Mouse (Mus musculus): ENCODE data around the gene Lrp6. TPM values are rescaled to one million over a fixed set of nuclear protein-coding genes. Genes with fewer than 3 reads are reported as not detected.
A peak's percentile ranks its signal among the peaks of the same experiment; 100 is the strongest.

Lrp6 gene
- polyA plus RNA-seq, 1 experiment from 2014 or later, result 57.6 TPM

- Histone ChIP-seq H3K36me3 (ENCODE audit: inconsistent target) (no peaks in the 10 kb centered on the region), H3K79me2 (ENCODE audit: inconsistent target) (no peaks in the 10 kb centered on the region)
- WGBS (ENCODE audit: missing documents), result 78% methylated on average over 5 of the region's 5 CpGs
Observed at GRCm38 (mm10) chr6:134436955-134437354, 129.8 kb downstream of the Lrp6 start.

GRCm38 (mm10) chr6:134434866-134435390, 131.8 kb downstream of the Lrp6 start:
- 96% methylated on average over 8 of the region's 9 CpGs for WGBS (ENCODE audit: missing documents)
- no peak overlapping the region for H3K4me3 ChIP-seq (ENCODE audit: inconsistent target)
- no peaks in the 10 kb centered on the region for H3K79me2 ChIP-seq (ENCODE audit: inconsistent target)
- no peak overlapping the region for H3K27ac ChIP-seq
- H3K36me3 ChIP-seq (ENCODE audit: inconsistent target), result no peaks in the 10 kb centered on the region

More at GRCm38 (mm10) chr6:134436955-134437354, 129.8 kb downstream of the Lrp6 start:
- H3K27ac ChIP-seq, result no peak overlapping the region
- no peak overlapping the region for H3K4me3 ChIP-seq (ENCODE audit: inconsistent target)

GRCm38 (mm10) chr6:134434044-134434443, 132.7 kb downstream of the Lrp6 start:
- H3K27ac ChIP-seq, result no peak overlapping the region
- H3K79me2 ChIP-seq (ENCODE audit: inconsistent target), result no peaks in the 10 kb centered on the region
- no peak overlapping the region for H3K4me3 ChIP-seq (ENCODE audit: inconsistent target)
- 83% methylated on average over 6 of the region's 6 CpGs for WGBS (ENCODE audit: missing documents)
- H3K36me3 ChIP-seq (ENCODE audit: inconsistent target), result no peaks in the 10 kb centered on the region

- WGBS (ENCODE audit: missing documents), result 92% methylated on average over 3 of the region's 3 CpGs
- no peak overlapping the region for H3K27ac ChIP-seq
- no peaks in the 10 kb centered on the region for H3K79me2 ChIP-seq (ENCODE audit: inconsistent target)
- no peaks in the 10 kb centered on the region for H3K36me3 ChIP-seq (ENCODE audit: inconsistent target)
- H3K4me3 ChIP-seq (ENCODE audit: inconsistent target), result no peak overlapping the region
Observed at GRCm38 (mm10) chr6:134433281-134433680, 133.5 kb downstream of the Lrp6 start.

GRCm38 (mm10) chr6:134431583-134431982, 135.2 kb downstream of the Lrp6 start:
- WGBS (ENCODE audit: missing documents), result 96% methylated on average over 4 of the region's 4 CpGs
- no peak overlapping the region for H3K4me3 ChIP-seq (ENCODE audit: inconsistent target)
- H3K36me3 ChIP-seq (ENCODE audit: inconsistent target), result no peaks in the 10 kb centered on the region
- no peak overlapping the region for H3K27ac ChIP-seq
- no peaks in the 10 kb centered on the region for H3K79me2 ChIP-seq (ENCODE audit: inconsistent target)

- 78% methylated on average over 9 of the region's 9 CpGs for WGBS (ENCODE audit: missing documents)
- no peaks in the 10 kb centered on the region for H3K36me3 ChIP-seq (ENCODE audit: inconsistent target)
Observed at GRCm38 (mm10) chr6:134430161-134430799, 136.5 kb downstream of the Lrp6 start.

GRCm38 (mm10) chr6:134428455-134428854, 138.3 kb downstream of the Lrp6 start:
- H3K27ac ChIP-seq, result no peak overlapping the region
- no peaks in the 10 kb centered on the region for H3K36me3 ChIP-seq (ENCODE audit: inconsistent target)
- WGBS (ENCODE audit: missing documents), result 100% methylated on average over 5 of the region's 5 CpGs
- no peaks in the 10 kb centered on the region for H3K79me2 ChIP-seq (ENCODE audit: inconsistent target)
- H3K4me3 ChIP-seq (ENCODE audit: inconsistent target), result no peak overlapping the region

More at GRCm38 (mm10) chr6:134430161-134430799, 136.5 kb downstream of the Lrp6 start:
- Histone ChIP-seq H3K4me3 (ENCODE audit: inconsistent target) (no peak overlapping the region), H3K27ac (no peak overlapping the region), H3K79me2 (ENCODE audit: inconsistent target) (no peaks in the 10 kb centered on the region)

- WGBS (ENCODE audit: missing documents), result 95% methylated on average over 3 of the region's 3 CpGs
- Histone ChIP-seq H3K4me3 (ENCODE audit: inconsistent target) (no peak overlapping the region), H3K27ac (no peak overlapping the region), H3K36me3 (ENCODE audit: inconsistent target) (no peaks in the 10 kb centered on the region), H3K79me2 (ENCODE audit: inconsistent target) (no peaks in the 10 kb centered on the region)
Observed at GRCm38 (mm10) chr6:134427165-134427564, 139.6 kb downstream of the Lrp6 start.

- H3K79me2 ChIP-seq (ENCODE audit: inconsistent target), result no peaks in the 10 kb centered on the region
- H3K36me3 ChIP-seq (ENCODE audit: inconsistent target), result no peaks in the 10 kb centered on the region
- whole genome bisulfite sequencing (ENCODE audit: missing documents), result 61% methylated on average over 11 of the region's 11 CpGs
- H3K27ac ChIP-seq, result no peak overlapping the region
- H3K4me3 ChIP-seq (ENCODE audit: inconsistent target), result no peak overlapping the region
Observed at GRCm38 (mm10) chr6:134425216-134425717, 141.5 kb downstream of the Lrp6 start.

GRCm38 (mm10) chr6:134421921-134422320, 144.8 kb downstream of the Lrp6 start:
- no peak overlapping the region for H3K4me3 ChIP-seq (ENCODE audit: inconsistent target)
- H3K27ac ChIP-seq, result no peak overlapping the region
- 98% methylated on average over 6 of the region's 6 CpGs for WGBS (ENCODE audit: missing documents)
- H3K36me3 ChIP-seq (ENCODE audit: inconsistent target), result no peaks in the 10 kb centered on the region
- H3K79me2 ChIP-seq (ENCODE audit: inconsistent target), result no peaks in the 10 kb centered on the region

- Histone ChIP-seq H3K4me3 (ENCODE audit: inconsistent target) (no peak overlapping the region), H3K36me3 (ENCODE audit: inconsistent target) (no peaks in the 10 kb centered on the region), H3K79me2 (ENCODE audit: inconsistent target) (no peaks in the 10 kb centered on the region), H3K27ac (no peak overlapping the region)
- 85% methylated on average over 8 of the region's 8 CpGs for WGBS (ENCODE audit: missing documents)
Observed at GRCm38 (mm10) chr6:134420375-134420774, 146.4 kb downstream of the Lrp6 start.

GRCm38 (mm10) chr6:134417886-134418285, 148.9 kb downstream of the Lrp6 start:
- H3K79me2 ChIP-seq (ENCODE audit: inconsistent target), result no peaks in the 10 kb centered on the region
- no peak overlapping the region for H3K4me3 ChIP-seq (ENCODE audit: inconsistent target)
- 90% methylated on average over 3 of the region's 3 CpGs for WGBS (ENCODE audit: missing documents)
- no peaks in the 10 kb centered on the region for H3K36me3 ChIP-seq (ENCODE audit: inconsistent target)
- H3K27ac ChIP-seq, result no peak overlapping the region

GRCm38 (mm10) chr6:134416556-134417105, 150.1 kb downstream of the Lrp6 start:
- H3K4me3 ChIP-seq (ENCODE audit: inconsistent target), result no peak overlapping the region
- WGBS (ENCODE audit: missing documents), result 93% methylated on average over 3 of the region's 3 CpGs
- H3K27ac ChIP-seq, result no peak overlapping the region
- no peaks in the 10 kb centered on the region for H3K79me2 ChIP-seq (ENCODE audit: inconsistent target)
- H3K36me3 ChIP-seq (ENCODE audit: inconsistent target), result no peaks in the 10 kb centered on the region

GRCm38 (mm10) chr6:134414532-134414883, 152.3 kb downstream of the Lrp6 start:
- Histone ChIP-seq H3K4me3 (ENCODE audit: inconsistent target) (no peak overlapping the region), H3K27ac (no peak overlapping the region), H3K79me2 (ENCODE audit: inconsistent target) (no peaks in the 10 kb centered on the region), H3K36me3 (ENCODE audit: inconsistent target) (no peaks in the 10 kb centered on the region)
- WGBS (ENCODE audit: missing documents), result 69% methylated on average over 4 of the region's 4 CpGs

GRCm38 (mm10) chr6:134413706-134414531, 152.8 kb downstream of the Lrp6 start:
- H3K4me3 ChIP-seq (ENCODE audit: inconsistent target), result peak overlapping the region; percentile 19
- no peak overlapping the region for H3K27ac ChIP-seq
- H3K79me2 ChIP-seq (ENCODE audit: inconsistent target), result no peaks in the 10 kb centered on the region
- 29% methylated on average over 18 of the region's 18 CpGs for WGBS (ENCODE audit: missing documents)
- H3K36me3 ChIP-seq (ENCODE audit: inconsistent target), result no peaks in the 10 kb centered on the region
